In the genomic region with DNA sequence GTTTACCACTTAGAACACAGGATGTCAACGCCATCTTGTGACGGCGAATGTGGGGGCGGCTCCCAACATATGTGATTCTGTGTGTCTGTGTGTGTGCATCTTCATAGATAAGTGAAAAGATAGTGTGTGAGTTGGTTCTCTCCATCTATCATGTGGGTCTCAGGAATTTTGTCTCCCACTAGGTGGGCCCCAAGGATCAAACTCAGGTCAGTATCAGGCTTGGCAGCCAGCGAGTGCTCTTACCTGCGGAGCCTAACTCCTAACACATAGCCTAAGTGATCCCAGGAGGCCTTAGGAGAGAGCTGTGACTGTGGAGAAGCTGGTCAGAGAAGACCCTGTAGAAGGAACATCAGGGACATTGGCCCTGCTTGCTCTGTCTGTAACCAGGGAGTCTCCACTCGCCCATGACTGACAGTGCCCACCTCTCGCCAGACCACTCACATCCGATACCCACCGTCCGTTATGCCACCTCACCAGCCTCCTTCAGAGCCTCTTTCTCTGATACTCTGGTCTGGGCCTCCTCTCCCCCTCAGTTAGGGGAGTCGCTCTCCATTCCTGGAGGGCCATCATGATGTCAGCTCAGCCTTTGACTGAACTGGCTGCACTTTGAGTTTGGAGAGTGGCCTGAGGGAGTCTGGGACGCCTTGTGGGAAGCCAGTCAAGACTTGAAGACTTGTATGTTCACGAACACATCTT, we compare ENCODE assay signal across 8 mouse cellular contexts. TPM values are rescaled to one million over a fixed set of nuclear protein-coding genes. Genes with fewer than 3 reads are reported as not detected.
DNase-seq lines count a peak whose midpoint lies in the region; ATAC-seq and TF ChIP-seq lines count a peak whose summit lies in the region.

No protein-coding gene starts in this region.

- no peak for TF ChIP-seq CTCF in heart, adult 2 months (IDR thresholded peaks at IDR 0.05)
- no peak for TF ChIP-seq CTCF in stomach, postnatal 0 days (IDR thresholded peaks at IDR 0.05; ENCODE audit: low read depth)

- TF ChIP-seq POLR2A in heart, adult 2 months (IDR thresholded peaks at IDR 0.05; ENCODE audit: insufficient read depth, low read depth, low read length): peak; percentile 43; the same call in 1 of the 2 replicates

- 68% methylated on average over 14 of the region's 14 CpGs for WGBS in heart, adult 2 months
- 70% methylated on average over 14 of the region's 14 CpGs for WGBS in heart, embryonic 14.5 days
- 58% methylated on average over 14 of the region's 14 CpGs for WGBS in liver, embryonic 15.5 days (ENCODE audit: insufficient replicate concordance)
- 66% methylated on average over 14 of the region's 14 CpGs for WGBS in stomach, postnatal 0 days

- no peak for ATAC-seq in heart, embryonic 14.5 days (ENCODE audit: insufficient number of reproducible peaks, insufficient read depth, low FRiP score, low read depth)
- ATAC-seq in liver, embryonic 15.5 days (ENCODE audit: insufficient read depth): peak; percentile 60
- peak; percentile 31 for ATAC-seq in stomach, postnatal 0 days (ENCODE audit: low FRiP score, low TSS enrichment)

- no peaks in the 10 kb centered on the region for H3K27me3 ChIP-seq in heart, adult 2 months (ENCODE audit: control insufficient read depth, insufficient read depth, low read length)
- no peaks in the 10 kb centered on the region for H3K27me3 ChIP-seq in heart, embryonic 14.5 days (ENCODE audit: control insufficient read depth, insufficient read depth, low read length)
- no peaks in the 10 kb centered on the region for H3K27me3 ChIP-seq in liver, embryonic 15.5 days
- H3K27me3 ChIP-seq in stomach, postnatal 0 days (ENCODE audit: control insufficient read depth, insufficient read depth, low read length): no peaks in the 10 kb centered on the region

- peak overlapping the region; percentile 43; the same call in 1 of the 2 replicates for H3K4me3 ChIP-seq in heart, adult 2 months
- peak overlapping the region; percentile 34 to 41 for H3K4me3 ChIP-seq in heart, embryonic 14.5 days (ENCODE audit: control insufficient read depth in 1 of 2, insufficient read depth in 1 of 2, low read depth in 1 of 2, low read length in 2 of 2)
- H3K4me3 ChIP-seq in liver, embryonic 15.5 days (replicated peaks): peak overlapping the region; percentile 55
- peak overlapping the region; percentile 10; the same call in 1 of the 2 replicates for H3K4me3 ChIP-seq in stomach, postnatal 0 days (ENCODE audit: low read depth, low read length)

- H3K9ac ChIP-seq in heart, adult 2 months (ENCODE audit: low read depth, low read length): peak overlapping the region; percentile 63
- peak overlapping the region; percentile 39; the same call in 1 of the 2 replicates for H3K9ac ChIP-seq in heart, embryonic 14.5 days (ENCODE audit: low read length)
- no peak overlapping the region for H3K9ac ChIP-seq in liver, embryonic 15.5 days
- 0 out of 2 replicates have a peak overlapping the region, but pooled peaks have one; percentile 50 for H3K9ac ChIP-seq in stomach, postnatal 0 days (ENCODE audit: low read length)

- peak overlapping the region; percentile 58 for H3K4me2 ChIP-seq in heart, embryonic 14.5 days (ENCODE audit: low read length)
- peak overlapping the region; percentile 61 for H3K4me2 ChIP-seq in liver, embryonic 15.5 days
- peak overlapping the region; percentile 41 for H3K4me2 ChIP-seq in stomach, postnatal 0 days (replicated peaks; ENCODE audit: low read depth)

- H3K27ac ChIP-seq in heart, adult 2 months: peak overlapping the region; percentile 86
- peak overlapping the region in 1 of 2 experiments; percentile 12; a peak in 1 of 4 replicates for H3K27ac ChIP-seq in heart, embryonic 14.5 days (replicated peaks in 1 of 2; ENCODE audit: control insufficient read depth in 1 of 2, insufficient read depth in 1 of 2, low read depth in 2 of 2, low read length in 2 of 2)
- peak overlapping the region; percentile 80 for H3K27ac ChIP-seq in liver, embryonic 15.5 days (replicated peaks)
- H3K27ac ChIP-seq in stomach, postnatal 0 days (replicated peaks): peak overlapping the region; percentile 84

- H3K4me1 ChIP-seq in heart, adult 2 months (ENCODE audit: control insufficient read depth, insufficient read depth, low read length): no peaks in the 10 kb centered on the region
- peaks cover 0 to 6% of the 10 kb centered on the region in 2 experiments; a peak in 2 of 4 replicates for H3K4me1 ChIP-seq in heart, embryonic 14.5 days (ENCODE audit: control insufficient read depth in 2 of 2, insufficient read depth in 2 of 2, low read length in 2 of 2)
- peaks cover 26% of the 10 kb centered on the region for H3K4me1 ChIP-seq in liver, embryonic 15.5 days (replicated peaks)
- H3K4me1 ChIP-seq in stomach, postnatal 0 days (replicated peaks; ENCODE audit: control insufficient read depth, insufficient read depth): no peaks in the 10 kb centered on the region

- H3K79me2 ChIP-seq in heart, adult 2 months (replicated peaks; ENCODE audit: control insufficient read depth, insufficient read depth, low read length): no peaks in the 10 kb centered on the region

- DNase-seq in heart, adult 2 months: no peak
- no peak for DNase-seq in heart, postnatal 4 days
- DNase-seq in Muller cell, postnatal 12 days (ENCODE audit: inconsistent ontology term): peak; percentile 11
- no peak for DNase-seq in stomach, postnatal 0 days (ENCODE audit: low spot score)
- no peak for DNase-seq in left cerebral cortex, postnatal 25 days (ENCODE audit: low spot score in 2 of 2)
- no peak for DNase-seq in thymus, postnatal 36 days

- TF ChIP-seq EP300 in heart, adult 2 months (IDR thresholded peaks at IDR 0.05; ENCODE audit: insufficient read depth, low read depth, low read length): no peak
- TF ChIP-seq EP300 in stomach, postnatal 0 days (optimal IDR thresholded peaks at IDR 0.05): no peak

- H3K36me3 ChIP-seq in heart, adult 2 months (ENCODE audit: control insufficient read depth, insufficient read depth, low read length): no peaks in the 10 kb centered on the region
- no peaks in the 10 kb centered on the region for H3K36me3 ChIP-seq in heart, embryonic 14.5 days (ENCODE audit: control insufficient read depth, insufficient read depth, low read length)
- H3K36me3 ChIP-seq in liver, embryonic 15.5 days (replicated peaks): no peaks in the 10 kb centered on the region
- no peaks in the 10 kb centered on the region for H3K36me3 ChIP-seq in stomach, postnatal 0 days (ENCODE audit: control insufficient read depth, insufficient read depth, low read length)

- no peaks in the 10 kb centered on the region for H3K9me3 ChIP-seq in heart, embryonic 14.5 days (ENCODE audit: control insufficient read depth, low read length)
- no peaks in the 10 kb centered on the region for H3K9me3 ChIP-seq in liver, embryonic 15.5 days (replicated peaks)
- H3K9me3 ChIP-seq in stomach, postnatal 0 days (ENCODE audit: control insufficient read depth, low read length): no peaks in the 10 kb centered on the region

- intact Hi-C loops in heart, adult 2 months (cut with DNase I): no loop called here
- intact Hi-C loops in left cerebral cortex, postnatal 25 days (cut with DNase I): loop anchor here (5.0 kb wide), 1 partner anchor 57 kb away; no protein-coding TSS in a partner anchor

RNA-seq across cellular contexts. Expression of a gene that starts 3.1 kb away (rescaled TPM):
- total RNA-seq in heart, adult 2 months (2021): under 1 TPM; 0.42 to 0.52 TPM
- 0.88 and 1.1 TPM in 2 replicates for polyA plus RNA-seq in heart, adult 2 months (2012; rRNA removed)
- 1 to 10 TPM in 1 of 2 experiments, under 1 TPM in 1; 0.72 to 1.7 TPM for total RNA-seq in heart, postnatal 4 days (2021)
- 1.5 and 1.7 TPM in 2 replicates for polyA plus RNA-seq in heart, embryonic 14.5 days (2014; fragmentation: Nextera tagmentation; extraction: Ambion mirVana)
- 1.2 and 1.4 TPM in 2 replicates for polyA plus RNA-seq in liver, embryonic 15.5 days (2015; fragmentation: Nextera tagmentation; extraction: Ambion mirVana)
- 1.8 and 2.3 TPM in 2 replicates for polyA plus RNA-seq in stomach, postnatal 0 days (2015; fragmentation: Nextera tagmentation; extraction: Ambion mirVana)
- total RNA-seq in left cerebral cortex, postnatal 25 days (2021): 1 to 10 TPM; 2.5 to 3.2 TPM

RNA-seq across cellular contexts. Expression of a gene that starts 28.6 kb away (rescaled TPM):
- 10 to 100 TPM; 37.7 to 40.1 TPM for total RNA-seq in heart, adult 2 months (2021)
- polyA plus RNA-seq in heart, adult 2 months (2012; rRNA removed): 22.4 and 39.6 TPM in 2 replicates
- 1 to 10 TPM; 4.6 to 5.1 TPM for total RNA-seq in heart, postnatal 4 days (2021)
- 1.1 and 2.6 TPM in 2 replicates for polyA plus RNA-seq in heart, embryonic 14.5 days (2014; fragmentation: Nextera tagmentation; extraction: Ambion mirVana)
- 1.5 TPM in 2 replicates for polyA plus RNA-seq in liver, embryonic 15.5 days (2015; fragmentation: Nextera tagmentation; extraction: Ambion mirVana)
- polyA plus RNA-seq in stomach, postnatal 0 days (2015; fragmentation: Nextera tagmentation; extraction: Ambion mirVana): 6.6 and 9.2 TPM in 2 replicates
- 10 to 100 TPM; 15.1 to 16.3 TPM for total RNA-seq in left cerebral cortex, postnatal 25 days (2021)
